Mouse (Mus musculus) brain, embryonic 14.5 days (tissue): Measurements from ENCODE around the gene Masp1. TPM values are rescaled to one million over a fixed set of nuclear protein-coding genes. Genes with fewer than 3 reads are reported as not detected.

Experiments
- DNase-seq: peaks from one replicate; pipeline ENCODE4 v3.0.0-alpha.2; 2011; ENCODE audit warnings: low read depth
- CTCF ChIP-seq: fragments of 200-500 bp; IDR thresholded peaks from 2 replicates; pipeline ENCODE4 v1.5.1; 2012; ENCODE audit warnings: inconsistent platforms, mild to moderate bottlenecking, moderate library complexity, borderline replicate concordance; ENCODE audit not compliant: insufficient read depth, insufficient read length; ENCODE audit errors: extremely low read depth
- POLR2A ChIP-seq: fragments of 200-500 bp; IDR thresholded peaks from 2 replicates; pipeline ENCODE4 v1.6.1; 2012; ENCODE audit warnings: mild to moderate bottlenecking, inconsistent platforms, borderline replicate concordance; ENCODE audit not compliant: poor library complexity, insufficient read depth, insufficient read length, severe bottlenecking; ENCODE audit errors: extremely low read depth
- polyA plus RNA-seq: library from polyadenylated mRNA; depleted of rRNA; stranded (reverse); fragments of >200 nt; gene quantifications from 2 replicates; pipeline ENCODE4 v1.2.3, GENCODE M21; 2012; rRNA removed

Gene Masp1
- 49.5 and 59.7 TPM in 2 replicates for polyA plus RNA-seq

- peak; percentile 94 for DNase-seq
- TF ChIP-seq CTCF (no peak), POLR2A (peak; percentile 10; the same call in 1 of the 2 replicates)
These were observed at the start of gene Masp1, which contains the start of gene Rtp4 for GRCm38 (mm10) chr16:23520235-23520871. Gene Masp1, minus strand, starts transcription at chr16:23520815. Gene Rtp4, plus strand, starts transcription at chr16:23520291.

GRCm38 (mm10) chr16:23568369-23568958 is 47.8 kb upstream of the Masp1 start:
- DNase-seq: peak; percentile 63
- no peak for TF ChIP-seq POLR2A
- TF ChIP-seq CTCF: no peak

DNA sequence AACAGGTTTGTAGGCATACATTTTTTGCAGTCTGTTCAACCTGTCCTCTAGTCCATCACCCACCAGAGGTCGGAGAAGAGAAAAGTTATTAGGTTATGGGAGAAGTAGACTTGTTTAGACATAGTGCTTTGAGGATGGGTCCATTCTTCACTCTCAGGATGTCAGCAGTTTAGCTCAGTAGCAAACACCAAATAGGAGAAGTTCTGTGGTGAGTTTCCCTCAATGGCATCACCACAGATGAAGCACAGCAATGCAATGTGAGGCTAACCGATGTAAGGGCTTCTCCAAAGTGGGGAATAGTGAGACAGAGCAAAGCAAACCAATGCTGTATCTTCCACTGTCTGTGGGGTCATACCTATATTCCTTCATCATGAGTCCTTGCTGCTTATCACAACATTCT is 37.1 kb upstream of the Masp1 start:
- DNase-seq: no peak
- no peak for TF ChIP-seq POLR2A
- TF ChIP-seq CTCF: no peak

GRCm38 (mm10) chr16:23557195-23557594 is 36.6 kb upstream of the Masp1 start:
- DNase-seq: no peak
- TF ChIP-seq CTCF (no peak), POLR2A (no peak)

- DNase-seq: no peak
- TF ChIP-seq POLR2A (no peak), CTCF (no peak)
These were observed 34.1 kb upstream of the Masp1 start for GRCm38 (mm10) chr16:23554673-23555072.

DNA sequence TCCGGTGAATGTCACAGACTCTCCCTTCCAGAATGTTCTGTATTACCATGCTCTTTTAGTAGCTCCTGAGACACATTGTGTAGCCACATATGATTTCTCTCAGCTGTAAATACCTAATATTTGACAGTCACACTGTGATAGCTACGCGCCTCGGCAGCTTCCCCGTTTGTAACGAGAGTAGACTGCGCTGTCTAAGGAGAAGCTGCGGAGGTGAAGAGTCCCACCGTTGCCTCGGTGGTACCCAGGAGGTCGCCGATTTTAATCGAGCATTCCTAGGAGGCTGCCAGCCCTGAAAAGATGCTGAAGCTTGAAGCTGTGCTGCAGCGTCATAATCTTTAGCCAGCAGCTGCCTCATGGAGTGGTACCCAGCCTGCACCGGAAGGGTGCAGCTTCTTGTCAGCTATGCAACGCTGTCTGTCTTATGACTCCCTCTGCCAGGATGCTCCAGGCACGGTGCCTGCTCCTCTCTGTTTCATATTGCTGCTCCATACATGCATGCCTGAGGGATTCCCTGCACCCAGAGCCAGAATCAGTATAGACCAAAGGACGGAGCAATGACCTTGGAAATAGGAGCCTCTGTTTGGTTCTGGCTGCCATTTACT is 30.5 kb upstream of the Masp1 start:
- peak; percentile 70 for DNase-seq

GRCm38 (mm10) chr16:23550346-23550980 is 29.8 kb upstream of the Masp1 start:
- TF ChIP-seq CTCF (peak; percentile 87), POLR2A (no peak)
- DNase-seq: peak; percentile 89

More for the DNA sequence above, 30.5 kb upstream of the Masp1 start:
- no peak for TF ChIP-seq POLR2A
- TF ChIP-seq CTCF: no peak; the same call in 1 of the 2 replicates

- no peak for DNase-seq
- no peak for TF ChIP-seq POLR2A
- 0 out of 2 replicates have a peak, but pooled peaks have one; percentile 6 for TF ChIP-seq CTCF
These were observed 27.2 kb upstream of the Masp1 start for GRCm38 (mm10) chr16:23547783-23548182.

DNA sequence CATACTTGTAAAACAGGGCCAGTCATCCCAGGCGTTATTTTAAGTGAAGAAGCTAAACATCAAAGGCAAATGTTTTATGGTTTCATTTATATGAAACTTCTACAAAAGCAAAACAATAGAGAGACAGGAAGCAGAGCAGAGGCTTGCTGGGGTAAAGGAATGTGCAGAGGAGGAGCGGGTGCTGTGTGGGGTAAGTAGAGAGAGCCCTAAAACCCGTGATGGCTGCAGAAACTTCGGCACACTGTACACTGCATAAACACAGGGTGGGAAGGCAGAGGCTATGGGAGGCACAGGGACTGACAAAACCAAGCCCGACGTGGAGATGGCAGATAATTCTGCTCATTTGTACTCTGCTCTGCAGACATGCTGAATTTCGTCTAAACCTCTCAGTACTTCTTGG is 23.7 kb upstream of the Masp1 start:
- TF ChIP-seq CTCF (no peak), POLR2A (no peak)
- DNase-seq: no peak

GRCm38 (mm10) chr16:23542866-23543265 is 22.3 kb upstream of the Masp1 start:
- TF ChIP-seq POLR2A (no peak), CTCF (no peak)
- DNase-seq: no peak

DNA sequence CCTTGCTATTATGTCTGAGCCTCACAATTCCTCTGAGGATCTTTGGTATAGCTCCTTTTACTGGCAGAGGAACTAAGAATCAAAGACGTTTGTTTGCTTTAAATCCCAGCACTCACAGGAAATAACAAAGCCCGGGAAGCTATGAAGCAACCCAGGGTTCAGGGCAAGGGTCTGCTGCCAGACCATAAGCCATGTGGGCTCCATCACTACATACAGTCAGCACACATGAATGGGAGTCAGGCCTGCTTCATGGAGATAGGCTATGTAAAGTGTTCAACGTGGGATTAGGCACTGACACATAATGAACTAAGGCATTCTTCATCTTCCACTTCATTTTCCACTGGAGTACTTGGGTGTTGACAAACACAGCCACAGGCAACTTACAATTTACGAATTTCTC is 20.4 kb upstream of the Masp1 start:
- no peak for TF ChIP-seq CTCF
- no peak for TF ChIP-seq POLR2A
- no peak for DNase-seq
